In the genomic region with DNA sequence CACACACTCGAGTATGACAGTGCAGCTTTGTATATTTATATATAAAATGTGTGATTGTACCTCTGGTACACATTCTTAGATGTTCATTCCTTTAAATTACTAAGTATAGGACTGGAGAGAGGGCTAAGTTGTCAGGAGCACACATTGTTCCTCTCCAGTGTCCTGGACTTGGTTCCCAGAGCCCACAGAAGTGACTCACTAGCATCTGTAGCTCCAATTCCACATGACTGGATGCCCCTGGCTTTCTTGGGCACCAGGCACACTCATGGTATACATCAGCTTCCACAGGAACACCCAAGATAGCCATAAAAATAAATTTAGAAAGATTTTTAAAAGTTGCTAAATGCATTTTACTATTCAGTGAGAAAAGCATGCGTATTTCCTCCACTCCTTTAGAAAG, we compare ENCODE assay signal across 16 mouse cellular contexts. TPM values are rescaled to one million over a fixed set of nuclear protein-coding genes. Genes with fewer than 3 reads are reported as not detected.
DNase-seq lines count a peak whose midpoint lies in the region.
"Had no signal": no experiment of that assay in that cellular context is flagged by ENCODE, and none has a peak within 500 bp of the region (broad histone marks: within the 10 kb centered on the region; RNA-seq: fewer than 3 reads in every experiment).

No protein-coding gene starts in this region.

- DNase-seq in heart, adult 11 months, result peak; percentile 49
- no peak for DNase-seq in heart, postnatal 10 days
- DNase-seq in right cerebral cortex, postnatal 25 days, result peak; percentile 27
- DNase-seq in right cerebral cortex, postnatal 10 days (ENCODE audit: low spot score in 2 of 2), result no peak
- DNase-seq in left cerebral cortex, postnatal 36 days (ENCODE audit: low spot score in 2 of 2), result peak; percentile 46 to 58
- no peak for DNase-seq in cerebellum, adult 9-11 months
- no peak for DNase-seq in urinary bladder, postnatal 25 days (ENCODE audit: low spot score)
- DNase-seq: adrenal gland, postnatal 25 days; cerebellum, adult 18-20 months; cerebellum, postnatal 14 days; heart, postnatal 14 days; kidney, adult 11 months; kidney, postnatal 14 days; liver, postnatal 0 days; lung, postnatal 36 days; thymus, postnatal 14 days had no signal

- intact Hi-C loops in heart, postnatal 10 days (cut with DNase I), result no loop called here
- intact Hi-C loops in left cerebral cortex, postnatal 36 days (cut with DNase I), result no loop called here

RNA-seq across cellular contexts. Expression of gene Wdr76, which starts 18.5 kb away (rescaled TPM):
- total RNA-seq in heart, postnatal 10 days (2021), result 1 to 10 TPM; 6.2 to 8.3 TPM
- 1 to 10 TPM; 4.7 to 4.9 TPM for total RNA-seq in left cerebral cortex, postnatal 36 days (2021)

RNA-seq across cellular contexts. Expression of gene Mfap1a, which starts 18.6 kb away (rescaled TPM):
- total RNA-seq in heart, postnatal 10 days (2021), result 10 to 100 TPM; 27.2 to 28.1 TPM
- 10 to 100 TPM; 33.0 to 34.3 TPM for total RNA-seq in left cerebral cortex, postnatal 36 days (2021)

RNA-seq across cellular contexts. Expression of gene Mfap1b, which starts 51.2 kb away (rescaled TPM):
- total RNA-seq in heart, postnatal 10 days (2021), result 10 to 100 TPM; 25.4 to 28.7 TPM
- total RNA-seq in left cerebral cortex, postnatal 36 days (2021), result 10 to 100 TPM; 40.1 to 42.3 TPM

Comparison
In these comparisons a context has a peak if more than half of its experiments do, and no peak if none do; other contexts are left out.
1. DNase-seq: peak in heart, adult 11 months (single experiment), right cerebral cortex, postnatal 25 days (single experiment) and left cerebral cortex, postnatal 36 days (2 of 2); none in heart, postnatal 10 days (0 of 2), right cerebral cortex, postnatal 10 days (0 of 2), cerebellum, adult 9-11 months (single experiment) and urinary bladder, postnatal 25 days (single experiment).